Mouse (Mus musculus): Measurements from ENCODE around the gene Aco2.
A peak's percentile ranks its signal among the peaks of the same experiment; 100 is the strongest.

The Aco2 gene

GRCm38 (mm10) chr15:81846755-81847154 lies 25.4 kb upstream of the Aco2 start:
- DNase-seq = no peak

DNA sequence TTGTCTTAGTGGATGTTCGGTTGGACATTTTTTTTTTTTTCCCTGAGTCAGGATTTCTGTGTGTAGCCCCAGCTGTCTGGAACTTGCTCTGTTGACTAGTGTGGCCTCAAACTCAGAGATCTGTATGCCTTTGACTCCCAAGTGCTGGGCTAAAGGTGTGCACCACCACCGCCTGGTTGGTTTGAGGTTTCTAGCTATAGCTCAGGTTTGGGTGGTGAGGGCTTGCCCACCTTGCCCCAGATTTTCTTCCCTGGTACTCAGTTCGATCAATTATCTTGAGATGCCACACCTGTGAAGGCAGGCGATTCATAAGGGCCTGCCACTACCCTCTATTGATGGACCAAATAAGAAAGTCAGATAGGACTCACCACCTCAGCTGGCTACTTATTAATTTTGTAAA lies 24.9 kb upstream of the Aco2 start:
- no peak for DNase-seq

- no peak for DNase-seq
These were observed 24.2 kb upstream of the Aco2 start for GRCm38 (mm10) chr15:81847861-81848260.

- DNase-seq = peak; percentile 57 to 74
These were observed 23.8 kb upstream of the Aco2 start for GRCm38 (mm10) chr15:81848301-81848700.

GRCm38 (mm10) chr15:81849104-81849503 lies 23.0 kb upstream of the Aco2 start:
- DNase-seq = peak; percentile 79 to 80

GRCm38 (mm10) chr15:81850718-81851117 lies 21.4 kb upstream of the Aco2 start:
- peak in 1 of 2 experiments; percentile 30 for DNase-seq

DNA sequence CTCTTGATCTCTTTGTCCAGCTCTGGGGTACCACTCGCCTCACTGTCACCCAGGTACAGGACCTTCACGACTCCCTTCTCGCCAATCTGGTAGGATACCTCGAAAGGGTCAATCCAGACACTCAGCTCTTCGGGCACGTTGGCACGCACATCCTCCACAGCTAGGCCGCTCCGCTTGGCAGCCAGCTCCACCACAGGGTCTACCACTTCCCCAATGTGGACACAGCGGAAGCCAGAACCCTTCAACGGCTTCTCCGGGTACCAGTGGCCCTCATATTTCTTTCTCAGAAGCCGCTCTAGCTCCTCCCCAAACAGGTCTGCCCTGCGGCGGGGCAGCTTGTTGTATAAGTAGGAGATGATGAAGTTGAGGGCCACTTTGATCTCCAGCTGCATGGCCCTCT lies 20.7 kb upstream of the Aco2 start:
- DNase-seq = no peak

DNA sequence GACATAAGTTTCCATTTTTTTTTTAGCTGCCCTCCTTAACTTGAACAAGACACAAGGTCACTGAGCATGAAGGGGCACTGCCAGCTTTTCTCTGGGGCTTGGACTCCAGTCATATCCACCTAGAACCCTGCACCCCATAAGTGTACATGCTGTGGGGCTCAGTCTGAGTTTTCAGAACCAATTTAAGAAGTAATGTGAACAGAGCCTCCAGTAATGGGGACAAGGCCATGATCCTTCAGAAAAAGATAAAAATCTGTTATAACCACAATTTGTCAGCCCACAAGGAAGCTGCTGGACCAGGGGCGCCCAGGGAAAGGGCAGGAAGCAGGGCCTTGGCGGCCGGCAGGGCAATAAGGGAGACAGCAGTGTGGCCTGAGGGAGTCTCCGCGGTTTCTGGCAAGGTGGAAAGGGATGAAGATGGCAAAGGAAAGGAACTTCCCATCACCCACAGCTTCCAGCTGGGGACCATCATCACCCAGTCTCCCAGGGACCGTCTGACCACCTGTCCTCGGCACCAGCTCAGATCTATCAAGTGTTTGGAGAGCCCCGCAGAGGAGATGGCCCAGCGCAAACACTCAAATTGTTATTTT lies 19.6 kb upstream of the Aco2 start:
- DNase-seq = peak; percentile 53 to 59

- no peak for DNase-seq
These were observed 19.0 kb upstream of the Aco2 start for GRCm38 (mm10) chr15:81853081-81853480.

DNA sequence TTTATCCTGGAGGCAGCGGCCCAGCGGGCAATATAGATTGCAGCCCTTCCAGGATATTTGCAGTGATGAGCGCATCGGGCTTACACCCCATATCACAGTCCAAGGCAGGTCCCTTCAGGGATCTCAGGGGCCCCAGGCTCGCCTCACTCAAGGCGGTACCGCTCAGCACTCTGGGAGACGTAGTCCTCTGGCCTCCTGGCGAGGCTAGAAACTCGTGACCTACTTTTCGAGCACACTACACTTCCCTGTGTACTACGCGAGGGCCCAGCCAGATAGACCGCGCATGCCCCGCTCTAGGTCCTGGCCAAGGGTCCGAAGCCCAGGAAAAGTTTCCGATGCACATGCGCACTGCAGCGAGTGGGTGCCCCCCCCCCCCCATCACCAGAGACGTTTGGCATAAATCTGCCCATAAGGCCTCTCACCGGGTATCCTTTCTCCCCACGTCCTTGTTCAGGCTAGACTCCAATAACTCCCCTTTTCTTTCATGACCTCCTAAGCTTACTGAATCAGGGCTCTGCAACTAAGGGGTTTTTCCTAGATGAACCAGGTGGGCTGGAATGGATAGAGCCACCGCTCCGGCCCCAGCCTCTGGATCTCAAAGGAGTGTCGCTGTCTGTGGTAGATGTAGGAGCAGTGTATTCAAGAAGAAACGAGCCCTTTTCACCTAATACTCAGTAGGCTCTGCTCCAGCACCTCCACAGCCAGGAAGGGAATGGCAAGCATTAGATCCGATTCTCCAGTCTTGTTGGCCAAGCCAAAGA lies 15.9 kb upstream of the Aco2 start:
- DNase-seq = peak; percentile 90 to 94

DNA sequence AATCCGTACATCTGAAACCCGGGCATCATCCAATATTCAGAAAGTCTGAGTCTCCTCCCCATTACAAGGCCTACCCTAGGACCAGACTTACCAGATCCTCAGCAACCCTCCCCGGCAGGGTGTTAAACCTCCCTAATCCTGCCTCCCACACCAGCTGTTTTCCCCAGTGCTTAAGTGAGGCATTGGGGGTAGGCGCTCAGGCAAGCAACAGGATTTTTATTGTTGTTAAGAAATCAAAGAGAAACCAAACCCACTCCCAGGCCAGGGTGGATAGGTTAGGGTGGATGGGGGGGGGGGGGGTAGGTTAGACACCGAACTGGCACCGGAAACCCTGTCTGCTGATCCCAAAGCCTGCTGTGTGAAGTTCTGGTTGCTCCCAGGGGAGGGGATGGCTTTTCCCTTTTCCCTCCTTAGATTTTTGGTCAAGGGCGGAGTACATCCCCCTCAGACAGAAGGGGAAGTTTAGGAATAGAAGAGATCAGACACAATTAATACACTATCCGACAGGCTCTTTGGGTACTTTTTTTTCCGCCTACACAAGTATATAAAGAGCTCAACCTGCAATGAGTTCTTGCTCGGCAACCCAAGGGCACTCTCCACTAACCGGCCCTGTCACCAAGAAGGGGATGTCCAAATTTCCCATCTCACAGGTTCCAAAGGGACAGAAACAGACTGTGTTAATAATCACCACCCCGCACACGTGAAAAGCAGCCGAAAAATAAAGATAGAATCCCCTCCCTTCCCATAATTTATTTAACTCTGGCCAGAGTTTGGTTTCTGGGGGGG lies 15.0 kb upstream of the Aco2 start:
- peak; percentile 47 to 54 for DNase-seq

DNA sequence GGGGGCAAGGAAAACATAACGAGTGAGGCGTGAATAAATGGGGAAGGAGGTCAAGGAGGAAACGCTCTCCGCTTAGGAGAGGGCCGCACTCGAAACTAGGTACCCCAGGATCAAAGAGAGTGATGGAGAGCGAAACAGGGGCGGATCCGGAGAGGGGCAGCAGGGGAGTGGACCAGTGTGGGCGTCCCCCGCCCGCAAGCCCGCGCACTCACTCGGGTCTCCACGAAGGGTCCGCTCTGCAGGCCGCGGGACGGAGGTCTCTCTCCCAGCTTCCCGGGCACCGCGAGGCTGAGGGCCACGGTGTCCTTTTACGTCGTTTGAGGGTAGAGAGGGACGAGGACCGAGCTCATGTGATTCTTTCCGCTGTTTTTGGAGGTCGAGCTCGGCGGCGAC lies 14.4 kb upstream of the Aco2 start:
- no peak for DNase-seq

DNA sequence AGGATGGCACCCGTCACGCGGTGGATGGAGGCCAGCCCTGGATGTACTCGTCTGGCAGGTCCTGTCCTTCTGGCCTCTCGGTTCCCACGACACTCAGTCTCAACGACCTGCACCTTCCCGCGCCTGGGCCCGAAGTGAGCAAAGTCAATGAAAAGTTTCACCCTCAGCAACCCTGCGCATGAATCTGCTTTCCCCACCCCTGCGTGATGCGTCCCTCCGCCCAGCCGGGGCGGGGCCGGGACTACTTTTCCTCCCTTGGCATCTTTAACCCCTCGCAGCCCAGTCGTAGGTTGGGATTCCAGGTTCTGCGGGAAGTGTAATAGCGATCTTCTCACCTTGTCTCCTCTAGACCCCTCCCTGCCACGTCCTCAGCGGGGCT lies 14.0 kb upstream of the Aco2 start:
- DNase-seq = peak; percentile 96 to 98

DNA sequence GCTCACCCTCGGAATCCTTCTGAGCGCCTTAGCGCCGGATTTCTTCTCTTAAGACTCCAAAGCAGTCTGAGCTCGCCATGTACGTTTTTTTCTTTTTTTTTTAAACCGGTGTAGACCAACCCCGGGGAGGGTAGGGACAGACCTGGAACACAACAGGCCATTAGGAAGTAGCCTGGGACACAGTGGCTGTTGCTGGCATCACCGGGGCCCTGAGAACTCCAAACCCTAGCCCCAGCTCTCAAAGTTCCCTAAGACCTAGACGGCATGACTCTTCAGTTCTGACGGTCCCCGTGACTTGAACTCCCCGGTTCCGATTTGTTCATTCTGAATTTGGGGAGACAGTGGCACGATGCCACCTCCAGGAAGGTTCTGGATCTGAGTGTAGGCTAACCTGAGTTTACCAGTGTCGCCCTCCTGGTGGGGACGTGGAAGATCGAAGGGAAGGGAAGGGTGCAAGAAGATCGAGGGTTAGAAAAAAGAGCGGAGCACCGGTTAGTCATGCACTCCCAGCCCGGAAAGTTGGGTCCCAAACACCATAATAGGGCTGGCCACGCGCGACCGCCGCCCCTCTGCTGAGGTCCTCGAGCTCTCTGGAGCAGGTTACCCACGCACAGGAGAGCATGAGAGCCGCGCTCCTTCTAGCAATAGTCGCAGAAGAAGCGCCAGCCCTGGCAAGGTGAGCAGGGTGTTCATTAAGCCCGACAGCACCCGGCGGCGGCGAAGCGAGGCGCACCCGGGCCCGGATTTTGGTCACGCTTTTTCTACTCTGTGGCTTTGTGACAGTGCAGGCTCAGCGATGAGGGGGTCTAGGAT lies 13.4 kb upstream of the Aco2 start, which contains the start of gene Tob2:
Tob2 (minus strand) TSS at position 280 of the 813 bp plus-strand sequence.
- peak; percentile 79 to 80 for DNase-seq

DNA sequence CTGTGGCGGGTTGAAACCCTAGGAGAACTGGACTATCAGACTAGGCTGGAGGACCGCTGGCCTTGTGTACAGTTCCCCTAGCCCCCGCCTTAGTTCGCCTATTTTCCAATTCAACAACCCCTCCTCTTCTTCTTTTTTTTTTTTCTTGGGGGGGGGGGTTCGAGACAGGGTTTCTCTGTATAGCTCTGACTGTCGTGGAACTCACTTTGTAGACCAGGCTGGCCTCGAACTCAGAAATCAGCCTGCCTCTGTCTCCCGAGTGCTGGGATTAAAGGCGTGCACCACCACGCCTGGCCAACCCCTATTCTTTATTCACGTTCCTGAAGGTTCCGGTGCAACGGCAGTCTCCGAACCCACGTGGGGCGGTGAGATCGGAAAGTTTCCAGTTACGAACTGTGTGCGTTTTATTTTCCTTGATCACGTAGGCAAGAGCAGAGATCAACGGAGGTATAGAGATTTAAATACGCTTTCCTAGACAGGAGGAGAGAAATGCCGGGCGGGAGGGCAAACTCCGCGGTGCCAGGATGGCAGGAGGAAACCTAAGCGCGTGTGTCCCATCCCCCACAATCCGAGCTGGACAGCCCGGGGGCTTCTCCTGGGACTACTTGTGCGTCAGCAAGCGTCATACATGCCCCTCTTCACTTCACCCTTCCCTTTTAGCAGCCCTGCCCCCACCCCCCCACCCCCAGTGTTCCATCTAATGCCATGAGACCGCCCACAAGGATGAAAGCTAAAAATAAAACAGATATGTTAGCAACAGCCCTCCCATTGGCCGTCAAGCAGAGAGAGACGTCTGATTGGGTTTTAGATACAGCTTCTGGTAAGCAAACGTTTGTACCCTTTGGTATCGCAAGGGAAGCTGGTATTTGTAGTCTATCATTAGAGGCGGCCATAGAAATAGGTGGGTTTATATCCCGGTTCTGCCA lies 12.5 kb upstream of the Aco2 start:
- peak; percentile 86 to 88 for DNase-seq

DNA sequence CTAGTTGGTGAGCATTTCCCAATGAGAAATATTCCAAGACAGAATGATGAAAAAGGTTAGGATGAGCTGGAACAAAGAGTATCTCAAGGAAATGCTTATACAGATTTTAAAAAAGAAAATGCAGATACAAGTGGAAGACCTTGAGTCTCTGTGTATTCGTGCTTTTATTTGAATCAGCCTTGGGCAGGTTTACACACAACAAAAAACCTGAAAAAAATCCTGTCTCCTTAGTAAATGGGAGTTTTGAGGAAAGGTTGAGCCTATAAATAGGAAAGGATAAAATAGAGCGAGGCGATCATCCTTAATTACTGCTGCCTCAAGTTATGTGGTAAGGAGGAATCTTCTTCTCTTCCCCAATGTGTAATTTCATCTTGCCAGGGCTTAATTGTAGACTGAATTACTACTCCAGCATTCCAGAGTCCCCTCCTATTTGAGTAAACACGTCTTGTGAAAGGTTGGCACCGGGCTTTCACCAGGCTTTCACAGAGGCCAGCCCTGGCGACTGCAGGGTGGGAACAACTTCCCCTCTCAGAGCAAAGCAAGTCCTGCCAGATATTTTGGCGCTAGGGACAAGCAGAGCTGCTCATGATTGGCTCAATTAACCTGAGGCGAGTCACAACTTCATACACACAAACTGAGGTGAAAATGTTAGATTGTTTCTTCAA lies 11.5 kb upstream of the Aco2 start:
- DNase-seq = peak; percentile 51 to 56

DNA sequence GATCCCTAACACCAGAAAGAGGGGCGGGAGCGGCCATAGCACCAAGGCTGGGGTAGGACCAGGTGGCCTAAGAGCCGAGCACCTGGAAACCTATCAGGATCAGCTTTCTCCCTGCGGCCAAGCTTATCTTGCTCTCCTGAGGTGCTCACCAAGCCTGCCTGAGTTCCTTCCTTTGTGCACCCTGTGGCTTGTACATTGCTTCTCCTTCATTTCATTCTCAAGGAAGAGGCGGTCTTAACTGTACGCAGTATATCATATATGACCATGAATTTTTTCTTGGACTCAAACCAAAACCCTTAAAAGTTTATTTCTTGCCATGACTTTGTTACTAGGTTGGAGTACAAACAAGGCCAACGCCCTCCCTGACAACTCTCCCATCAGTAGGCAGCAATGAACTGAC lies 7.9 kb upstream of the Aco2 start:
- no peak for DNase-seq

GRCm38 (mm10) chr15:81869985-81870384 lies 2.1 kb upstream of the Aco2 start:
- DNase-seq = no peak

GRCm38 (mm10) chr15:81871604-81872261 lies 376 bp upstream of the Aco2 start, which contains the start of gene Phf5a:
Gene Phf5a, minus strand, starts transcription at chr15:81871911.
- peak; percentile 83 to 90 for DNase-seq
